Comparison of ENCODE assay signal across 10 mouse cellular contexts in the genomic region with DNA sequence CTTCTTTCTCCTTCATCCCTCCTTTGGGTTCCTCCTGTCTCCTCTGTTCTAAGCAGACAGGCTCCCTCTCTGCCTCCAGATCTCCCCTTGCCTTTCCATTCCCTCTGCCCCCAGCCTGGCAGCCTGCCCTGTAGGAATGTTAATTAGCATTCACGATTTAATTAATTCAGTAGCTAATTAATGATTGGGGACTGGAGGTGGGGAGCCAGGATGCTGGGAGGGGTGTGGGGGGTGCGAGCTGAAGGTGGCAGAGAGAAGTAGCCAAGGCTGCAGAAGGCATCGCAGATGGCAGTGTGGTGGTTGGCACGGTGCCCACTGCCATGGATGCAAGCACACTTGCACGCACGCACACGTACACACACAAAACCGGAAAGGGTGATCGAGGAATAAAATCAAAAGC. TPM values are rescaled to one million over a fixed set of nuclear protein-coding genes. Genes with fewer than 3 reads are reported as not detected.
DNase-seq lines count a peak whose midpoint lies in the region; ATAC-seq lines count a peak whose summit lies in the region.
"Had no signal": no experiment of that assay in that cellular context is flagged by ENCODE, and none has a peak within 500 bp of the region (broad histone marks: within the 10 kb centered on the region; RNA-seq: fewer than 3 reads in every experiment).

No protein-coding gene starts in this region.

- peak; percentile 27 for DNase-seq in adrenal gland, postnatal 10 days
- DNase-seq in adrenal gland, postnatal 4 days (ENCODE audit: low spot score in 2 of 2): no peak
- peak; percentile 6 for DNase-seq in thymus, postnatal 25 days
- no peak for DNase-seq in thymus, postnatal 10 days (ENCODE audit: low spot score in 2 of 2)
- peak; percentile 84 to 87 for DNase-seq in layer of hippocampus, postnatal 36 days
- no peak for DNase-seq in c-Kit-positive CD71-positive TER-119-positive erythroid progenitor cells, embryonic 14.5 days (ENCODE audit: low spot score)
- no peak for DNase-seq in gastrocnemius, postnatal 14 days
- DNase-seq: thymus, postnatal 14 days had no signal

- no peak for ATAC-seq in erythroid progenitor cell, adult 5-6 weeks (replicated peaks; ENCODE audit: low FRiP score, poor library complexity, severe bottlenecking)

- intact Hi-C loops in gastrocnemius, postnatal 14 days (cut with DNase I; ENCODE audit: low total_unique reads): no loop called here

RNA-seq across cellular contexts. Expression of gene Ngdn, which starts 37.2 kb away (rescaled TPM):
- total RNA-seq in adrenal gland, postnatal 10 days (2021): 10 to 100 TPM; 32.9 to 38.1 TPM
- total RNA-seq in adrenal gland, postnatal 4 days (2021): 10 to 100 TPM; 44.2 to 47.5 TPM
- 10 to 100 TPM; 30.7 to 33.8 TPM for total RNA-seq in layer of hippocampus, postnatal 36 days (2021)
- total RNA-seq in erythroid progenitor cell, adult 5-6 weeks (2015; ENCODE audit: low replicate concordance): 15.1 TPM in 2 replicates
- total RNA-seq in erythroid progenitor cell, adult 5-6 weeks (2017; ENCODE audit: low replicate concordance): 4.4 and 10.7 TPM in 2 replicates
- 10 to 100 TPM; 17.8 to 19.0 TPM for total RNA-seq in gastrocnemius, postnatal 14 days (2021)

RNA-seq across cellular contexts. Expression of gene Zfhx2, which starts 39.6 kb away (rescaled TPM):
- total RNA-seq in adrenal gland, postnatal 10 days (2021): 1 to 10 TPM; 5.2 to 9.9 TPM
- 10 to 100 TPM; 11.9 to 13.5 TPM for total RNA-seq in adrenal gland, postnatal 4 days (2021)
- 10 to 100 TPM; 52.0 to 64.3 TPM for total RNA-seq in layer of hippocampus, postnatal 36 days (2021)
- total RNA-seq in erythroid progenitor cell, adult 5-6 weeks (2015; ENCODE audit: low replicate concordance): 1.4 and 3.8 TPM in 2 replicates
- total RNA-seq in erythroid progenitor cell, adult 5-6 weeks (2017; ENCODE audit: low replicate concordance): 0.64 and 5.4 TPM in 2 replicates
- 1 to 10 TPM; 2.6 to 3.1 TPM for total RNA-seq in gastrocnemius, postnatal 14 days (2021)

RNA-seq across cellular contexts. Expression of gene Thtpa, which starts 42.1 kb away (rescaled TPM):
- 10 to 100 TPM; 13.2 to 17.5 TPM for total RNA-seq in adrenal gland, postnatal 10 days (2021)
- 10 to 100 TPM; 21.0 to 21.3 TPM for total RNA-seq in adrenal gland, postnatal 4 days (2021)
- 10 to 100 TPM; 18.2 to 19.6 TPM for total RNA-seq in layer of hippocampus, postnatal 36 days (2021)
- 1.1 TPM in 1 of 2 replicates, not detected in the other for total RNA-seq in erythroid progenitor cell, adult 5-6 weeks (2015; ENCODE audit: low replicate concordance)
- total RNA-seq in erythroid progenitor cell, adult 5-6 weeks (2017; ENCODE audit: low replicate concordance): 0.68 TPM in 1 of 2 replicates, not detected in the other
- total RNA-seq in gastrocnemius, postnatal 14 days (2021): 10 to 100 TPM; 11.1 to 12.3 TPM

RNA-seq across cellular contexts. Expression of gene Ap1g2, which starts 53.9 kb away (rescaled TPM):
- 10 to 100 TPM; 20.0 to 31.3 TPM for total RNA-seq in adrenal gland, postnatal 10 days (2021)
- total RNA-seq in adrenal gland, postnatal 4 days (2021): 10 to 100 TPM; 30.3 to 34.0 TPM
- 10 to 100 TPM; 17.4 to 19.2 TPM for total RNA-seq in layer of hippocampus, postnatal 36 days (2021)
- 2.5 and 23.5 TPM in 2 replicates for total RNA-seq in erythroid progenitor cell, adult 5-6 weeks (2015; ENCODE audit: low replicate concordance)
- total RNA-seq in erythroid progenitor cell, adult 5-6 weeks (2017; ENCODE audit: low replicate concordance): 0.68 and 1.8 TPM in 2 replicates
- 1 to 10 TPM; 4.1 to 7.0 TPM for total RNA-seq in gastrocnemius, postnatal 14 days (2021)

RNA-seq across cellular contexts. Expression of gene Myh7, which starts 58.1 kb away (rescaled TPM):
- total RNA-seq in adrenal gland, postnatal 10 days (2021): 100 to 1,000 TPM in 1 of 2 experiments, 10 to 100 TPM in 1; 24.9 to 114 TPM
- 10 to 100 TPM in 1 of 2 experiments, 1 to 10 TPM in 1; 5.3 to 21.8 TPM for total RNA-seq in adrenal gland, postnatal 4 days (2021)
- 1 to 10 TPM; 7.9 to 9.2 TPM for total RNA-seq in layer of hippocampus, postnatal 36 days (2021)
- total RNA-seq in erythroid progenitor cell, adult 5-6 weeks (2015; ENCODE audit: low replicate concordance): not detected in 2 replicates
- total RNA-seq in erythroid progenitor cell, adult 5-6 weeks (2017; ENCODE audit: low replicate concordance): not detected in 2 replicates
- total RNA-seq in gastrocnemius, postnatal 14 days (2021): 1,000 to 10,000 TPM in 1 of 2 experiments, 100 to 1,000 TPM in 1; 602 to 1,083 TPM
- total RNA-seq: hematopoietic stem cell, adult 5-6 weeks had no signal

Comparison
In these comparisons a context has a peak if more than half of its experiments do, and no peak if none do; other contexts are left out.
1. DNase-seq: peak in adrenal gland, postnatal 10 days (single experiment), thymus, postnatal 25 days (single experiment) and layer of hippocampus, postnatal 36 days (2 of 2); none in adrenal gland, postnatal 4 days (0 of 2), thymus, postnatal 10 days (0 of 2), c-Kit-positive CD71-positive TER-119-positive erythroid progenitor cells, embryonic 14.5 days (single experiment) and gastrocnemius, postnatal 14 days (single experiment).
2. RNA of gene Thtpa, which starts 42.1 kb away (total RNA-seq): 21.0 to 21.3 TPM in adrenal gland, postnatal 4 days, 18.2 to 19.6 TPM in layer of hippocampus, postnatal 36 days, 13.2 to 17.5 TPM in adrenal gland, postnatal 10 days and 11.1 to 12.3 TPM in gastrocnemius, postnatal 14 days; 0.68 to 1.1 TPM in erythroid progenitor cell, adult 5-6 weeks; every median in the first group is over 4 times any median in the second.